Mouse (Mus musculus): Measurements from ENCODE around the gene Rln3. TPM values are rescaled to one million over a fixed set of nuclear protein-coding genes. Genes with fewer than 3 reads are reported as not detected.

Gene Rln3
- polyA plus RNA-seq, 1 experiment from 2014 or later: not detected

DNA sequence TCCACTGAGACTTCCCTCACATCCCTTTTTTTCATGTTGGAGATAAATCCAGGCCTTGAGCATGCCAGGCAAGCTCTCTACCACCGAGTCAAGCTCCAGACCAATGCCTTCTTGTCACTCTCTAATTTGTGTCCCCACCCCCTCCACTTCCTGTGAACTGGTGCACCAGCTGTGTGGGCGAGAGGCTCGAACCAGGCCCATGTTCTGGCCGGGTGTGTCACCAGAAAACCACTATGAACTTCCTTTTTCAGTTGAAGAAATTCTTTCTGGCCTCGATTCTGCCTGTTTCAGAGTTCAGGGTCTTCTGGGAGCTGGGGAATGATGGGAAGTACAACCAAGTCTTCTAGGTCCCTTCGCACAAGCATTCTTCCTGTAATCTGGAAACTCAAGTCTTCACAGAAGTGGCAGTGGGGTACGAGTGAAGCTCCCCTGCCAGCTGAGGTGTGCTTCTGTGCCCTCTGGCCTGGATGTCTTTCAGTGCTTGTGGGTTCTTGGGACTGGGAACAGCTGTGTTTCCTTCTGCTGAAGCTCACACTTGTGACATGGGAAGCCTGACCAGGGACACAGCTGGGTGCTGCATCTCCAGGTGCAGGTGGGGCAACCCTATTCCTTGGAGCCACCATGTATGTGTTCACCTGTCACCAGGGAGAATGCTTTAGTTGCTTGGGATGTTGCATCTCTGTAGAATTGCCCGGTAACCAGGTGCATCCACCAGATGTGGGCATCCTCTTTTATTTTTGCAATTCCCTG, 19.2 kb upstream of the Rln3 start:
- no peak for ATAC-seq
- Histone ChIP-seq H3K9me3 (no peaks in the 10 kb centered on the region), H3K27ac (no peak overlapping the region), H3K27me3 (no peaks in the 10 kb centered on the region), H3K9ac (replicated peaks) (no peak overlapping the region), H3K36me3 (no peaks in the 10 kb centered on the region), H3K4me2 (replicated peaks) (no peak overlapping the region), H3K4me1 (replicated peaks) (peaks cover 24% of the 10 kb centered on the region), H3K4me3 (replicated peaks) (no peak overlapping the region)
- WGBS: 76% methylated on average over 8 of the region's 8 CpGs

DNA sequence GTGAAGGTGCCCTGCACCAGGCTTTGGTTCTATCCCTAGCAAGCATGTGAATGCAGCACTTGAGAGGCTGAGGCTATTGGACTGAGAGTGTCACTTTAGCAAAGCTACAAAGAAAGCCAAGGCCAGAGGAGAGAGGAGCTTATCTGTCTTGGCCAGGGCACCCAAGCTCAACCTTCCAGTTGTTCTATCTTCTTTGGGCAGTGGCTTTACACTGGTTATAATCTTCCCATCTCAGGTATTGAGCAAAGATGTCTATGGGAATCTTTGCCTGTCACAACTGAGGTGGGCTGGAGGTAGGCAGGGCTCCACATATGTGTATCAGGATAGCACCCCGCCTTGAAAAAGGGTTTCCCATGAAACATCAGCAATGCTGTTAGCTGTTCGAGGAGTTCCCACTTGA, 15.4 kb upstream of the Rln3 start:
- no peak overlapping the region for H3K9ac ChIP-seq (replicated peaks)
- no peak overlapping the region for H3K4me2 ChIP-seq (replicated peaks)
- no peaks in the 10 kb centered on the region for H3K36me3 ChIP-seq
- H3K4me3 ChIP-seq (replicated peaks): no peak overlapping the region
- H3K9me3 ChIP-seq: no peaks in the 10 kb centered on the region
- ATAC-seq: no peak
- H3K4me1 ChIP-seq (replicated peaks): no peaks in the 10 kb centered on the region
- no peaks in the 10 kb centered on the region for H3K27me3 ChIP-seq
- 88% methylated on average over 2 of the region's 2 CpGs for WGBS
- no peak overlapping the region for H3K27ac ChIP-seq

DNA sequence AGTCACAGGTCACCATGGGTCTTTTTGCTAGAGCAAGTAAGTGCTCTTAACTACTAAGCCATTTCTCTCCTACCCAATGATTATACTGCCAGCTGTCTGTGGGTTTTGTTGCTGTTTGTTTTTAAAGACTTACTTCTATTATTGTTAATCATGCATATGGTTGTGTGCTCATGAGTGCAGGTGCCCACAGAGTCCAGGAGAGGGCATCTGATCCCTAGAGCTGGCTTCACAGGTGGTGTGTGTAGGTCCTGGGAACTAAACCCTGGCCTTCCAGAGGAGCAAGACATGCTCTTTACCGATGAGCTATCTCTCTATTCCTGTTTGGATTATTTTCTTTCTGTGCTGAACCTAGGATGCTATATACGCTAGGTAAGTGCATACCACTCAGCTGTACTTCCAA, 14.4 kb upstream of the Rln3 start:
- no peak for ATAC-seq
- H3K36me3 ChIP-seq: no peaks in the 10 kb centered on the region
- H3K27me3 ChIP-seq: no peaks in the 10 kb centered on the region
- WGBS: 98% methylated on average over 2 of the region's 2 CpGs
- H3K9ac ChIP-seq (replicated peaks): no peak overlapping the region
- no peak overlapping the region for H3K4me3 ChIP-seq (replicated peaks)
- H3K4me1 ChIP-seq (replicated peaks): no peaks in the 10 kb centered on the region
- no peak overlapping the region for H3K4me2 ChIP-seq (replicated peaks)
- no peak overlapping the region for H3K27ac ChIP-seq
- no peaks in the 10 kb centered on the region for H3K9me3 ChIP-seq

DNA sequence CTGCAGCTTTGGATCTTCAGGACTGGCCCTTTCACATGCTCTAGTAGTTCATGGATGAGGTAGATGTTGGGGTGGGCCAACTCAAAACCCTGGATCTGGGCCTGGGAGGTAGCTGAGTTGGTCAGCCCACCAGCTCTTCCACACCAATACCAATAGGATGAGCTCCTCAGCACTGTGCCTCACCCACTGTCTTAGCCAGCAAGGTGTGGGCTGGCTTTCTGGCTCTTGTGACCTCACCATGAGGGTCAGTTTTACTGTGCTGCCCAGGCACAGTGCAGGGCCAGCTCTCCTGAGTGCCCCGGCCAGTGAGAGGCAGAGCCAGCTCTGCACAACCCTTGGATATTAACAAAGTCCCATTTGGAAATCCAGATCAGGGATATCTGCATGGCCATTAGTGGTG, 13.0 kb upstream of the Rln3 start:
- ATAC-seq: no peak
- Histone ChIP-seq H3K4me1 (replicated peaks) (no peaks in the 10 kb centered on the region), H3K27me3 (no peaks in the 10 kb centered on the region), H3K9me3 (no peaks in the 10 kb centered on the region), H3K4me3 (replicated peaks) (no peak overlapping the region), H3K4me2 (replicated peaks) (no peak overlapping the region), H3K36me3 (no peaks in the 10 kb centered on the region), H3K9ac (replicated peaks) (no peak overlapping the region), H3K27ac (no peak overlapping the region)
- 100% methylated on average over 1 of the region's 1 CpGs for WGBS

DNA sequence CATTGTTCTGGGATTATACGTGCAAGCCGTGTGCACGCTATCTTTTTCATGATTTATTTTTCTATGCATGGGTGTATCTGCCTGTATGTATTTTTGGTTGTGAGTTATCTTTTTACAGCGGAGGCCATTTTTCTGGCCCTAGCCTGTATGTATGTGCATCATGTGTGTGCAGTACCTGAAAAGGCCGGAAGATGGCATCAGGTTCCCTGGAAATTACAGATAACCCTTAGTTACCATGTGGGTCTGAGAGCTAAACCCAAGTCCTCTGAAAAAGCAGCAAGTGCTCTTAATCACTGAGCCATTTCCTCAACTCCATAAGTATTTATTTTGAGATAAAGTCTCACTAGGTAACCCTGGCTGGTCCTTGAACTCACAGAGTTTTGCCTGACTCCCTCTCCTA, 8.4 kb upstream of the Rln3 start:
- ATAC-seq: no peak

DNA sequence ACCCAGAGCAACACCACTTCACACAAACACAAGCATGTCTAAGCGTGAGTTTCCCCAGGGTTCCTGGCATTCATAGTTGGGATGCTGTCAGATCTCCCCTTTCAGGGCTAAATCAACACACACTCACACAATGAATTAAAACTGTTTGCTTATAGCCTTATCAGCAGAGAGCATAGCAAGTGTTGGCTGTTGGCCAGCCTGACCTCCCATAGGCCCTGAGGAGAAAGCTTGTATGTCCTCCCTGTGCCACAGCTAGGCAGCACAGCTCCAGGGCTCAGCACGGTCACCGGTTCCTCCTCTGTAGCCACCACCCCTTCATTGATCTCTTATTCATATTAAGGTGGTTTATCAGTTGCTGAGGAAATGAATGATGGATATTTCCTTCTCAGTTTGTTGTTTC, 7.9 kb upstream of the Rln3 start:
- no peaks in the 10 kb centered on the region for H3K9me3 ChIP-seq
- H3K4me2 ChIP-seq (replicated peaks): no peak overlapping the region
- H3K4me1 ChIP-seq (replicated peaks): no peaks in the 10 kb centered on the region
- no peaks in the 10 kb centered on the region for H3K36me3 ChIP-seq
- no peak overlapping the region for H3K9ac ChIP-seq (replicated peaks)
- ATAC-seq: no peak
- no peak overlapping the region for H3K4me3 ChIP-seq (replicated peaks)
- 75% methylated on average over 3 of the region's 3 CpGs for WGBS
- no peaks in the 10 kb centered on the region for H3K27me3 ChIP-seq
- no peak overlapping the region for H3K27ac ChIP-seq

More for the DNA sequence above, 8.4 kb upstream of the Rln3 start:
- Histone ChIP-seq H3K36me3 (no peaks in the 10 kb centered on the region), H3K4me1 (replicated peaks) (no peaks in the 10 kb centered on the region), H3K9me3 (no peaks in the 10 kb centered on the region), H3K27me3 (no peaks in the 10 kb centered on the region), H3K4me3 (replicated peaks) (no peak overlapping the region), H3K9ac (replicated peaks) (no peak overlapping the region), H3K4me2 (replicated peaks) (no peak overlapping the region), H3K27ac (no peak overlapping the region)
- 92% methylated on average over 5 of the region's 5 CpGs for WGBS

DNA sequence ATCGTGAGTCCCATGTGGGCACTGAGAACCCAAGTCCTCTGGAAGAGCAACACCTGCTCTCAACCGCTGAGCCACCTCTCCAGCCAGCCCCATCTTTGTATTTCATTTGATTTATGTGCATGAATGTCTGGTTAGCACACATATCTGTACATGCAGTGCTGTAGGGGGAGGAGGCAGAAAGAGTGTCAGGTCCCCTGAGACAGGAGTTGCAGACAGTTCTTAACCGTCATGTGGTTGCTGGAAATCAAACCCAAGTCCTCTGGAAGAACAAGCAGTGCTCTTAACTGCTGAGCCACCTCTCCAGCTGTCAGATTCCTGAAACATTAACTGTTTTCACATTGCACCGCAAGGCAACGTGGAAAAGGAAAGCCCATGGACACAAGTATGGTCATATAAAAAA, 3.4 kb upstream of the Rln3 start:
- Histone ChIP-seq H3K9ac (replicated peaks) (no peak overlapping the region), H3K4me2 (replicated peaks) (no peak overlapping the region), H3K36me3 (no peaks in the 10 kb centered on the region), H3K4me3 (replicated peaks) (no peak overlapping the region), H3K27me3 (peaks cover 24% of the 10 kb centered on the region), H3K4me1 (replicated peaks) (peaks cover 8% of the 10 kb centered on the region; the same call in 1 of the 2 replicates), H3K27ac (no peak overlapping the region), H3K9me3 (no peaks in the 10 kb centered on the region; the same call in 1 of the 2 replicates)
- no peak for ATAC-seq
- 82% methylated on average over 5 of the region's 5 CpGs for WGBS

DNA sequence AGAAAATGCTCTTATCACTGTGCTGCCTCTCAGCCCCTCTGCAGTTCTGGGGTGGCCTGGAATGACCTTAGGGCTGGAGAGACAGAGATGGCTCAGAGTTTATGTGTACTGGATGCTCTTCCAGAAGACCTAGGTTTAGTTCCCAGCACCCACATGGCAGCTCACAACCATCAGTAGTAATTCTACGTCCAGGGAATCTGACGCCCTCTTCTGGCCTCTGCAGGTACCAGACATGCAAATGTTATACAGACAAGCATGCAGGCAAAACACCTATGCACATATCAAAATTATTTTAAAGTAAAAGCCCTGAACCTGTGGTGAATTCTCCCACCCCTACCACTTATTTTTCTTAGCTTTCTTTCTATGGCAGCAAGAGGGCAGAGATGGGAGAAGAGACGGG, 1.7 kb upstream of the Rln3 start:
- Histone ChIP-seq H3K4me1 (replicated peaks) (peaks cover 18% of the 10 kb centered on the region), H3K9me3 (no peaks in the 10 kb centered on the region; the same call in 1 of the 2 replicates), H3K27ac (no peak overlapping the region), H3K36me3 (no peaks in the 10 kb centered on the region), H3K4me2 (replicated peaks) (no peak overlapping the region), H3K4me3 (replicated peaks) (no peak overlapping the region), H3K9ac (replicated peaks) (no peak overlapping the region), H3K27me3 (peaks cover 40% of the 10 kb centered on the region)
- 88% methylated on average over 3 of the region's 3 CpGs for WGBS
- no peak for ATAC-seq

DNA sequence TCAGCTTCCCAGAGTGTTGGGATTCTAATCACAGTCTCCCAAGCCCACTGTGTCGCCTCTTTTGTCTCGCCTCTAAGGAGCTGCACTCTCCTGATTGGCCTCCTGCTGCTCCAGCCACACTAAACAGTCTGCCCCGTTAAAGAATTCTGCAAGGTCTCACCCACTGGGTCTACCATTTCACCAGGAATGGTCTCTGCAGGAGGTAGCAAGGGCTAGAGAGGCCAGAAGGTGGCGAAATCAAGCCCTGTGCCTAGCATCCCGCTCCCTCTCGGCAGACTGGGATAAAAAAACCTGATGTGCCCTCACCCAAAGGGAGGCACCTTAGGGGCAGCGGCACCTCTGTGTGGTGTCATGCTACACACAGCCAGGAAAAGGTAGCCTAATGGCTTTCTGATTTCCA, 697 bp downstream of the Rln3 start:
- Histone ChIP-seq H3K9me3 (no peaks in the 10 kb centered on the region; the same call in 1 of the 2 replicates), H3K27me3 (peaks cover 55% of the 10 kb centered on the region), H3K9ac (replicated peaks) (no peak overlapping the region), H3K4me3 (replicated peaks) (no peak overlapping the region), H3K27ac (no peak overlapping the region), H3K4me2 (replicated peaks) (no peak overlapping the region), H3K36me3 (no peaks in the 10 kb centered on the region), H3K4me1 (replicated peaks) (peaks cover 18% of the 10 kb centered on the region)
- 7% methylated on average over 7 of the region's 7 CpGs for WGBS
- ATAC-seq: no peak

DNA sequence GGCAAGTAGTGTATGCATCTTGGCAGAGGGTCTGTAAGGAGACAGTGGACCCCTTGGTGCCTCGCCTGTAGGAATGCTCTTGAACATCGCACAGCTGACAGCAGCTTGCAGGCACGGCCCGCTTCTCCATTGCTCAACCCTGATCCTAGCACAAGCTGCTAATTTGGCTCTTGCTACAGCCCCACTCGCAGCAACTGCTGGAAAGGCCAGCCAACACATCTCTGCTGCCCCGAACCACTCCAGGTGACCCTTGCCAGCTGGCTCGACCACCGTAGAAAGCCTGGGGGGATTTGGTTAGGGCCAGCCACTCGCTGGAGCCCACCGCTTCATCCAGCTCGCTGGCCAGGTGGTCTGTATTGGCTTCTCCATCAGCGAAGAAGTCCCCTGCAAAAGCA, 1.9 kb downstream of the Rln3 start:
- Histone ChIP-seq H3K4me2 (replicated peaks) (0 out of 2 replicates have a peak overlapping the region, but pooled peaks have one; percentile 53), H3K9ac (replicated peaks) (no peak overlapping the region), H3K9me3 (no peaks in the 10 kb centered on the region; the same call in 1 of the 2 replicates), H3K36me3 (no peaks in the 10 kb centered on the region), H3K4me1 (replicated peaks) (peaks cover 18% of the 10 kb centered on the region), H3K4me3 (replicated peaks) (no peak overlapping the region), H3K27me3 (peaks cover 61% of the 10 kb centered on the region), H3K27ac (no peak overlapping the region)
- ATAC-seq: no peak
- 39% methylated on average over 12 of the region's 12 CpGs for WGBS

DNA sequence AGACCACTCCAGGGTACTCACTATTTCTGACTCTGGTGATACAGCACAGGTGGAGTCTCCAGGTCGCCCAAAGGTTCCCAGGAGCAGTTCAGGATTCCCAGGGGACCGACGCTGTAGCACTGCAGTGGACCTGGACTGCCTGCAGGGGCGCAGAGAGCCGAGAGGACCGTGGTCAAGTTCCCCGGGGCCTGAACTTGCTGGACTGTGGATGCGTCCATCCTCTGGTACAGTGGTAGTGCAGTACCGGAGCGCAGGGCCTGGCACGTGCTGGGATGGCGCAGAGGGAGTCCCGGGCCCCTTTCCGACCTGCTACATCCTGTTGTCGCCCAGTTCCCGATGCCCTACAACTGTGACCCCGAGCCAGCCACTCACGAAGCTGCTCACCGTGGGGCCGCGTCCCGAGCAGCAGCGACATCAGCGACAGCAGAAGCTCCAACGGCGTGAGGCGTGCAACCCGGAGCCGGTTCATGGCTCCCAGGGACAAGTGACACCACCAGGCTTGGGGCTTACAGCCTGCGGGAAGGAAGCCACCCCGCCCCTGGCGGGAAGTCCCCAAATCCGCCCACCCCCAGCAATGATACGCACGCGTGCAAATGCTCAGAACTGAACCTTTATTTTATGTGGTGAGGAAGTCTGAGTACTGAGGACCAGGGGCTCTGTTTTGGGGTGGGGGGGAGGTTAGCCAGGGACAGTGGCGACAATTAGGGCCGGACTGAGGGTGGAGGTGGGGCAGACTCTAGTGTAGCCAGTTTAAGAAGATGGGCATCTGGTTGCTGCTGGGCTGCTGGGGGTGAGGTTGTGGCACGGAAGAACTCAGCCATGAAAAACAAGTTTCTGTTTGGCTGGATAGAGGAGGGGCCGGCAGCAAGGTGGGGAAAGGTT, 2.5 kb downstream of the Rln3 start, which contains the start of gene Il27ra:
Gene Il27ra, minus strand, starts transcription at position 524 of the 882 bp plus-strand sequence.
- Histone ChIP-seq H3K9ac (replicated peaks) (peak within 1 kb of the TSS; percentile 47), H3K4me2 (replicated peaks) (peak within 1 kb of the TSS; percentile 53), H3K27ac (no peak within 1 kb of the TSS), H3K27me3 (peaks cover 65% of the 10 kb centered on the region), H3K36me3 (no peaks in the 10 kb centered on the region), H3K9me3 (no peaks in the 10 kb centered on the region; the same call in 1 of the 2 replicates), H3K4me3 (replicated peaks) (peak within 1 kb of the TSS; percentile 27), H3K4me1 (replicated peaks) (peaks cover 18% of the 10 kb centered on the region)
- ATAC-seq: peak; percentile 65
- 4% methylated on average over 40 of the region's 40 CpGs for WGBS

DNA sequence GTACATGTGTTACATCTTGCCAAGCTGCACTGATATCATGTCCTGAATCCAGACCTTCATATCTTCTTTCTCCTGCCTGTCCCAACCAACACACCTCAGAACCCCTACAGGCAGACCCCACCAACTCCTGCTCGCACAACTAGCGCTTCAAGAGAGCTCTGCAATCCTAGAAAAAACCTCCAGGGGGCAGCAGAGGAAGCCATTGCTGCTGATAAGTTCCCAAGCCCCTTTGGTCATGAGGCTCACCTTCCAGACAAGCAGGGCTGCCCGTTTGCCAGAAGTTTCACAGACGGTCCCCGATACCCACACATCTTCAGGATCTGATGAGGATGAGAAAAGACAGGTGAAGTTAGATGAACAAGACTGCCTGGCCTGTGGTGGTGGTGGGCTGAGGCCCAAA, 5.8 kb downstream of the Rln3 start:
- Histone ChIP-seq H3K9me3 (no peaks in the 10 kb centered on the region), H3K9ac (replicated peaks) (no peak overlapping the region), H3K27me3 (peaks cover 57% of the 10 kb centered on the region), H3K4me2 (replicated peaks) (no peak overlapping the region), H3K36me3 (no peaks in the 10 kb centered on the region), H3K27ac (no peak overlapping the region), H3K4me1 (replicated peaks) (peaks cover 11% of the 10 kb centered on the region), H3K4me3 (replicated peaks) (no peak overlapping the region)
- peak; percentile 31 for ATAC-seq
- 12% methylated on average over 5 of the region's 5 CpGs for WGBS

All from midbrain, embryonic 13.5 days (tissue).